Mouse (Mus musculus): ENCODE results near the gene H2-D1. TPM values are rescaled to one million over a fixed set of nuclear protein-coding genes. Genes with fewer than 3 reads are reported as not detected.

H2-D1 gene
- polyA plus RNA-seq, 1 experiment: 174 TPM

GRCm38 (mm10) chr17:35250348-35251120, 12.0 kb upstream of the H2-D1 start:
- DNase-seq: no peak
- Histone ChIP-seq H3K27me3 (ENCODE audit: control insufficient read depth, insufficient read depth, low read length) (no peaks in the 10 kb centered on the region), H3K4me1 (ENCODE audit: control insufficient read depth, insufficient read depth, low read length) (peaks cover 31% of the 10 kb centered on the region), H3K27ac (ENCODE audit: insufficient read depth, low read length) (no peak overlapping the region), H3K4me3 (replicated peaks; ENCODE audit: insufficient read depth, low read depth, low read length) (no peak overlapping the region)
- TF ChIP-seq POLR2A (IDR thresholded peaks at IDR 0.05; ENCODE audit: borderline replicate concordance, insufficient read depth, low read length): no peak
- TF ChIP-seq CTCF (IDR thresholded peaks at IDR 0.05; ENCODE audit: borderline replicate concordance, insufficient read depth, low read depth, low read length): no peak
- WGBS: 62% methylated on average over 3 of the region's 3 CpGs

DNA sequence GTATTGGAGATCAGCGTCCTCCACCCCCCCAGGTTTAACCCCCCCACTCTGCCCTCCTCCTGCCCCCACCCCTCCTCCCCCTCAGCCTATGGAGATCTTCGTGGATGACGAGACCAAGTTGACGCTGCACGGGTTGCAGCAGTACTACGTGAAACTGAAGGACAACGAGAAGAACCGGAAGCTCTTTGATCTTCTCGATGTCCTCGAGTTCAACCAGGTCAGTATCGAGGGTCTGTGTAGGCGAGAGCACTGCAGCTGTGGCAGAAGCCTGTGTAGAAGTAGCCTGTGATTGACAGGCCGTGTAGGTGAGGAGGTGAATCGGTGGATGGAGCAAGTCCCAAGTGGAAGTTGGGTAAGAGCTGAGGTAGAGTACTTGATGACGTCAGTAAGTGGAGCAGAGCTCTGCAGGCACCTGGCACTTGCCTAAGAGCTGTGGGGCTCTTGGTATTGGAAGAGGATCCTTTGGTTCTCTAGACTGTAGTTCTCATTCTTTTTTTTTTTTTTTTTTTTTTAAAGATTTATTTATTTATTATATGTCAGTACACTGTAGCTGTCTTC, 11.3 kb upstream of the H2-D1 start:
- 58% methylated on average over 15 of the region's 15 CpGs for WGBS
- H3K4me3 ChIP-seq (replicated peaks; ENCODE audit: insufficient read depth, low read depth, low read length): no peak overlapping the region
- TF ChIP-seq CTCF (IDR thresholded peaks at IDR 0.05; ENCODE audit: borderline replicate concordance, insufficient read depth, low read depth, low read length) (no peak), POLR2A (IDR thresholded peaks at IDR 0.05; ENCODE audit: borderline replicate concordance, insufficient read depth, low read length) (no peak)
- peak in 1 of 2 experiments; percentile 68 for DNase-seq
- peaks cover 25% of the 10 kb centered on the region for H3K4me1 ChIP-seq (ENCODE audit: control insufficient read depth, insufficient read depth, low read length)
- no peak overlapping the region for H3K27ac ChIP-seq (ENCODE audit: insufficient read depth, low read length)
- H3K27me3 ChIP-seq (ENCODE audit: control insufficient read depth, insufficient read depth, low read length): no peaks in the 10 kb centered on the region

- Histone ChIP-seq H3K27me3 (ENCODE audit: control insufficient read depth, insufficient read depth, low read length) (no peaks in the 10 kb centered on the region), H3K4me1 (ENCODE audit: control insufficient read depth, insufficient read depth, low read length) (peaks cover 22% of the 10 kb centered on the region), H3K4me3 (replicated peaks; ENCODE audit: insufficient read depth, low read depth, low read length) (no peak overlapping the region), H3K27ac (ENCODE audit: insufficient read depth, low read length) (no peak overlapping the region)
- WGBS: 72% methylated on average over 5 of the region's 5 CpGs
- TF ChIP-seq POLR2A (IDR thresholded peaks at IDR 0.05; ENCODE audit: borderline replicate concordance, insufficient read depth, low read length): no peak
- TF ChIP-seq CTCF (IDR thresholded peaks at IDR 0.05; ENCODE audit: borderline replicate concordance, insufficient read depth, low read depth, low read length): no peak
- DNase-seq: no peak
These were observed 10.5 kb upstream of the H2-D1 start for GRCm38 (mm10) chr17:35251981-35252380.

DNA sequence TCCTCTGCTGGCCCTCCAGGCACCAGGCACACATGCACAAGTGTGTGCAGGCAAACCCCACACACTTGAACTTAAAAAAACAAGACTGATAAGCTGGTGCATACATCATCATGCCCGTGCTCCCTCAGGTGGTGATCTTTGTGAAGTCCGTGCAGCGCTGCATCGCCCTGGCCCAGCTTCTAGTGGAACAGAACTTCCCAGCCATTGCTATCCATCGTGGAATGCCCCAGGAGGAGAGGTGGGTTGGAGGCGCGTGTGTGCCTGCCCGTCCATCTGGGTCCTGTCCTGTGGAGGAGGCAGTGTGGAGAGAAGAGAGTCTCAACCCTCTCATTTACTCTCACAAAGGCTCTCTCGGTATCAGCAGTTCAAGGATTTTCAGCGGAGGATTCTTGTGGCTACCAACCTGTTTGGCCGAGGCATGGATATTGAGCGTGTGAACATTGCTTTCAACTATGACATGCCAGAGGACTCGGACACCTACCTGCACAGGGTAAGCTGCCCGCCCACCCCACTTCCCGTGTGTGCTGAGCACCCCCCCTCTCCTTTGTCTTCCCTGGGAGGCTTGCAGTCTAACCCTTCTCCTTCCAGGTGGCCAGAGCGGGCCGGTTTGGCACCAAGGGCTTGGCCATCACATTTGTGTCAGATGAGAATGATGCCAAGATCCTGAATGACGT, 9.8 kb upstream of the H2-D1 start:
- no peak overlapping the region for H3K4me3 ChIP-seq (replicated peaks; ENCODE audit: insufficient read depth, low read depth, low read length)
- 47% methylated on average over 18 of the region's 18 CpGs for WGBS
- TF ChIP-seq POLR2A (IDR thresholded peaks at IDR 0.05; ENCODE audit: borderline replicate concordance, insufficient read depth, low read length): no peak
- peaks cover 22% of the 10 kb centered on the region for H3K4me1 ChIP-seq (ENCODE audit: control insufficient read depth, insufficient read depth, low read length)
- no peak overlapping the region for H3K27ac ChIP-seq (ENCODE audit: insufficient read depth, low read length)
- DNase-seq: no peak
- H3K27me3 ChIP-seq (ENCODE audit: control insufficient read depth, insufficient read depth, low read length): no peaks in the 10 kb centered on the region

- TF ChIP-seq POLR2A (IDR thresholded peaks at IDR 0.05; ENCODE audit: borderline replicate concordance, insufficient read depth, low read length): no peak
- TF ChIP-seq CTCF (IDR thresholded peaks at IDR 0.05; ENCODE audit: borderline replicate concordance, insufficient read depth, low read depth, low read length): no peak
- no peak for DNase-seq
- H3K27me3 ChIP-seq (ENCODE audit: control insufficient read depth, insufficient read depth, low read length): no peaks in the 10 kb centered on the region
- no peak overlapping the region for H3K27ac ChIP-seq (ENCODE audit: insufficient read depth, low read length)
- H3K4me3 ChIP-seq (replicated peaks; ENCODE audit: insufficient read depth, low read depth, low read length): no peak overlapping the region
- 68% methylated on average over 32 of the region's 32 CpGs for WGBS
- H3K4me1 ChIP-seq (ENCODE audit: control insufficient read depth, insufficient read depth, low read length): peaks cover 22% of the 10 kb centered on the region
These were observed 9.0 kb upstream of the H2-D1 start for GRCm38 (mm10) chr17:35253293-35254093.

DNA sequence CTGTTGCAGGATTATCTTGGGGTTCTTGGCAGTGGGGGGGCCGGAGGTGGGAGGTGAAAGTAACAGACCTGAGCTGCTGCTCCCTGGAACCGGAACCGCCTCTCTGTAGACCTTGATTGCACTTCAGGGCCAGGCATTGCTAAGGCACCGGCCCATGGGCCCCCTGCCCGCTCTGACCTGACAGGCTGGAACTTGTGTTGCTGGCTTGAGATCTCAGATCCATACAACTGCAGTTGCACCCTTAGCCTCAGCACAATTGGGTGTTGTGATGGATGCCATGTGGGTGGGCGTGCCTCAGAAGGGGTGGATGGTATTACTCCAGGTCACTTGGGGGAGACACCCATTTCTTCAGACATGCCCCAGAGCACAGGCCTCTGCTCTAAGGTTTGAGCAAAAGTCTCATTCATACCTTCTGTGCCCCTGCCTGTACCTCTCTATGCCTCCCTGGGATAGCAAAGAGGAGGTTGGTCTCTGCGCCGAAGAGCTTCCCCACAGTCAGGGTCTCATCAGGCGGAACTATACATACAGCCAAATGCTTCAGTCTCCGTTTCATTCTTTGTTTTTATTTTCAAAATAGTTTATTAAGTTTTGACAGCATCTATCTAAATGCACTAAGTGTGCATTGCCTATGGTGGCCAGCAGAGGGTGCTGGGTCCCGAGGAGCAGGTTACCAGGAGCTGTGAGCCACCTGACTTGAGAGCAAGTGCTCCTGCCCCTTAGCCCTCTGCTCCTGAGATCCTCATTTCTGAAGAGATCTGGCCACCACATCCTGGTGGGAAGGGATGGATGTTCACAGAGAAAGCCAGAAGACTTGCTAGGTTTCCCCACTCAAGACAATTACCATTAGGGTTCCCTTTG, 8.1 kb upstream of the H2-D1 start:
- WGBS: 46% methylated on average over 11 of the region's 11 CpGs
- H3K4me3 ChIP-seq (replicated peaks; ENCODE audit: insufficient read depth, low read depth, low read length): no peak overlapping the region

GRCm38 (mm10) chr17:35255301-35255700, 7.2 kb upstream of the H2-D1 start:
- no peak for DNase-seq
- Histone ChIP-seq H3K27ac (ENCODE audit: insufficient read depth, low read length) (no peak overlapping the region), H3K4me3 (replicated peaks; ENCODE audit: insufficient read depth, low read depth, low read length) (no peak overlapping the region), H3K4me1 (ENCODE audit: control insufficient read depth, insufficient read depth, low read length) (peaks cover 20% of the 10 kb centered on the region), H3K27me3 (ENCODE audit: control insufficient read depth, insufficient read depth, low read length) (no peaks in the 10 kb centered on the region)
- 71% methylated on average over 3 of the region's 3 CpGs for WGBS
- TF ChIP-seq CTCF (IDR thresholded peaks at IDR 0.05; ENCODE audit: borderline replicate concordance, insufficient read depth, low read depth, low read length) (no peak), POLR2A (IDR thresholded peaks at IDR 0.05; ENCODE audit: borderline replicate concordance, insufficient read depth, low read length) (no peak)

More for the DNA sequence above, 8.1 kb upstream of the H2-D1 start:
- Histone ChIP-seq H3K27ac (ENCODE audit: insufficient read depth, low read length) (no peak overlapping the region), H3K4me1 (ENCODE audit: control insufficient read depth, insufficient read depth, low read length) (peaks cover 22% of the 10 kb centered on the region), H3K27me3 (ENCODE audit: control insufficient read depth, insufficient read depth, low read length) (no peaks in the 10 kb centered on the region)
- TF ChIP-seq CTCF (IDR thresholded peaks at IDR 0.05; ENCODE audit: borderline replicate concordance, insufficient read depth, low read depth, low read length) (peak; percentile 79), POLR2A (IDR thresholded peaks at IDR 0.05; ENCODE audit: borderline replicate concordance, insufficient read depth, low read length) (peak; percentile 7; the same call in 1 of the 2 replicates)
- DNase-seq: peak; percentile 50 to 68

Measured in cerebellum, adult 2 months (tissue).